Mouse (Mus musculus) C2C12 (cell line): ENCODE data around the gene Ppp2r5e. TPM values are rescaled to one million over a fixed set of nuclear protein-coding genes. Genes with fewer than 3 reads are reported as not detected.

Experiments
- H3K27me3 ChIP-seq: one replicate; pipeline ENCODE4 v1.6.1; 2011; ENCODE audit not compliant: control insufficient read depth, insufficient read depth, insufficient read length
- H3K36me3 ChIP-seq: one replicate; pipeline ENCODE4 v1.6.1; 2011; ENCODE audit not compliant: control insufficient read depth, insufficient read depth
- H3K4me3 ChIP-seq: one replicate; pipeline ENCODE4 v1.5.1; 2011; ENCODE audit warnings: mild to moderate bottlenecking, control low read depth; ENCODE audit not compliant: poor library complexity, insufficient read depth, severe bottlenecking
- H3K79me2 ChIP-seq: one replicate; pipeline ENCODE4 v1.6.1; 2011; ENCODE audit not compliant: control insufficient read depth, insufficient read depth
- H3K79me3 ChIP-seq: one replicate; pipeline ENCODE4 v1.6.1; 2011; ENCODE audit warnings: low read depth, control low read depth
- H3ac ChIP-seq: one replicate; pipeline ENCODE3; 2011; ENCODE audit warnings: low read depth; ENCODE audit not compliant: control insufficient read depth, insufficient read length
- CEBPB ChIP-seq: IDR thresholded peaks from one replicate; pipeline ENCODE4 v1.6.1; 2011; ENCODE audit warnings: low read depth, mild to moderate bottlenecking, control low read depth, moderate library complexity
- CTCF ChIP-seq: IDR thresholded peaks from one replicate; pipeline ENCODE4 v1.5.1; 2011; ENCODE audit not compliant: control insufficient read depth, insufficient read depth, insufficient read length
- FOSL1 ChIP-seq: IDR thresholded peaks from one replicate; pipeline ENCODE4 v1.8.0; 2011; ENCODE audit warnings: mild to moderate bottlenecking, low read length; ENCODE audit not compliant: poor library complexity, insufficient read depth, severe bottlenecking
- MAX ChIP-seq: IDR thresholded peaks from one replicate; pipeline ENCODE4 v1.6.1; 2011; ENCODE audit warnings: mild to moderate bottlenecking, control low read depth
- MYOD1 ChIP-seq: IDR thresholded peaks from one replicate; pipeline ENCODE4 v1.6.1; 2011; ENCODE audit warnings: low read depth; ENCODE audit not compliant: control insufficient read depth, insufficient read length
- MYOG ChIP-seq: IDR thresholded peaks from one replicate; pipeline ENCODE4 v1.6.1; 2011; ENCODE audit not compliant: control insufficient read depth, insufficient read length; ENCODE audit errors: extremely low read depth
- USF1 ChIP-seq: IDR thresholded peaks from one replicate; pipeline ENCODE4 v1.6.1; 2011; ENCODE audit warnings: low read depth, mild to moderate bottlenecking, control low read depth, moderate library complexity
- polyA plus RNA-seq: library from polyadenylated mRNA; unstranded; fragments of >200 nt; fragmentation: generic; extraction: Trizol; gene quantifications from one replicate; pipeline ENCODE4 v1.2.1, GENCODE M21; 2012; ENCODE audit warnings: missing spikeins

Ppp2r5e gene
- polyA plus RNA-seq, 1 experiment: 11.9 TPM

GRCm38 (mm10) chr12:75572271-75572670 lies 23.8 kb downstream of the Ppp2r5e start:
- Histone ChIP-seq H3ac (no peak overlapping the region), H3K79me2 (peaks cover 98% of the 10 kb centered on the region), H3K79me3 (peaks cover 72% of the 10 kb centered on the region), H3K27me3 (no peaks in the 10 kb centered on the region), H3K36me3 (no peaks in the 10 kb centered on the region), H3K4me3 (no peak overlapping the region)
- TF ChIP-seq USF1: no peak
- TF ChIP-seq MYOG: no peak
- no peak for TF ChIP-seq CTCF
- TF ChIP-seq MAX: no peak
- no peak for TF ChIP-seq FOSL1

DNA sequence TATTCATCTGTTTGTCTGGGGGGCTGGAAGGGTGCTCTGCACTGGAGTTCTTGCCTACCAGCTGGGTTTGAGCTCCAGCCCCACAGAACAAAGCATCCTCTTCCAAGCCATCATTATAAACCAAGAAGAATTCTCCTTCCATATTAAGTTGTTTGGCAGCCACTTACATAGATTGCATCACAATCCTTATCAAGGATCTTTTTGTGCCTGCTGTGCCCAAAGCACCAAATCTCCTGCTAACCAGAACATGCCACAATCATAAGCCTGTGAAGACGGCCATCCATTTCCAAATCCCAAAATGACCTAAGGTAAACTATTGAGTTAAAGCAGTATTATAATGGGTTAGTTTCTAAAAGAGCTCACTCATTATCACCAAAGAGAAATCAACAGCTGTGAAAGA lies 25.9 kb downstream of the Ppp2r5e start:
- Histone ChIP-seq H3K27me3 (no peaks in the 10 kb centered on the region), H3K79me3 (peaks cover 83% of the 10 kb centered on the region), H3K36me3 (no peaks in the 10 kb centered on the region), H3K79me2 (peaks cover 99% of the 10 kb centered on the region), H3K4me3 (no peak overlapping the region), H3ac (no peak overlapping the region)
- TF ChIP-seq CEBPB (no peak), FOSL1 (no peak), USF1 (no peak), MYOG (no peak), MYOD1 (no peak), CTCF (no peak), MAX (no peak)

- no peak overlapping the region for H3K4me3 ChIP-seq
- H3K27me3 ChIP-seq: no peaks in the 10 kb centered on the region
- peaks cover 94% of the 10 kb centered on the region for H3K79me3 ChIP-seq
- peaks cover 100% of the 10 kb centered on the region for H3K79me2 ChIP-seq
- no peak overlapping the region for H3ac ChIP-seq
- TF ChIP-seq FOSL1: no peak
- TF ChIP-seq MAX: no peak
- no peak for TF ChIP-seq MYOD1
- TF ChIP-seq MYOG: no peak
- no peak for TF ChIP-seq CEBPB
- no peak for TF ChIP-seq CTCF
- TF ChIP-seq USF1: no peak
- no peaks in the 10 kb centered on the region for H3K36me3 ChIP-seq
Observed at GRCm38 (mm10) chr12:75567745-75568144, 28.3 kb downstream of the Ppp2r5e start.

GRCm38 (mm10) chr12:75565756-75566155 lies 30.3 kb downstream of the Ppp2r5e start:
- Histone ChIP-seq H3K36me3 (peaks cover 6% of the 10 kb centered on the region), H3K27me3 (no peaks in the 10 kb centered on the region), H3ac (no peak overlapping the region), H3K4me3 (no peak overlapping the region), H3K79me3 (peaks cover 94% of the 10 kb centered on the region), H3K79me2 (peaks cover 100% of the 10 kb centered on the region)
- TF ChIP-seq USF1 (no peak), MYOD1 (no peak), CTCF (no peak), FOSL1 (no peak), CEBPB (no peak), MAX (no peak), MYOG (no peak)

GRCm38 (mm10) chr12:75564498-75564897 lies 31.5 kb downstream of the Ppp2r5e start:
- peaks cover 91% of the 10 kb centered on the region for H3K79me3 ChIP-seq
- peaks cover 6% of the 10 kb centered on the region for H3K36me3 ChIP-seq
- H3ac ChIP-seq: no peak overlapping the region
- H3K4me3 ChIP-seq: no peak overlapping the region
- peaks cover 99% of the 10 kb centered on the region for H3K79me2 ChIP-seq
- TF ChIP-seq CTCF: no peak
- TF ChIP-seq MYOG: no peak
- no peak for TF ChIP-seq USF1
- TF ChIP-seq CEBPB: no peak
- no peak for TF ChIP-seq MYOD1
- TF ChIP-seq FOSL1: no peak
- H3K27me3 ChIP-seq: no peaks in the 10 kb centered on the region

DNA sequence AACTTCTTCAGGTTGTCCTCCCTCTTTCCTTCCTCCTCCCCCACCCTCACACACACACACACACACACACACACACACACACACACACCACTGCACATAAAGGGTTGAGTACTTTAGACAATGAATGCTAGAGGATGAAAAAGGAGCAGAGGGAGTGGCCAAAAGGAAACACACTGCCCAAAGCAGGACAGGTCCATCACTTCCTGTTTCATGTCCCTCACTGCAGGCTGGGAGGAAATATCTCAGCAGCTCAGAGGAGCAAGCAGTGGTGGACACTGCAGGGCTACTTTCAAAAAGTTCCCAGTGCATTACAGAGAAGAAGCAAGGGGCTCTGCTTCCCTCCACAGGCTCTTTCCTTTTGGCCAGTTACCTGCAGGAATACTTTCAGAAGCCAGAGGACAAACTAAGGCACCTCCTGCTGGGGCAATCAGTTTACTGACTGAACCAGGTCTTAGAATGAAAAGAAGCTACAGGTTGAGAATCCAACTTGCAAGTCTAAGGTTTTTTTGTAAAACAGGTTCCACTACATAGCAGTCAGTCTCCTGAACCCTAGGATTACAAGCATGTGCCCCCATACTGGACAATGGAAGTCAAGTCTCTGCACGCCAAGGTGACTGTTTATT lies 32.9 kb downstream of the Ppp2r5e start:
- no peak overlapping the region for H3ac ChIP-seq
- peaks cover 99% of the 10 kb centered on the region for H3K79me2 ChIP-seq
- peaks cover 88% of the 10 kb centered on the region for H3K79me3 ChIP-seq
- H3K36me3 ChIP-seq: peaks cover 6% of the 10 kb centered on the region
- TF ChIP-seq CEBPB (no peak), CTCF (no peak), USF1 (no peak), MYOG (no peak), FOSL1 (no peak), MAX (no peak), MYOD1 (no peak)
- no peaks in the 10 kb centered on the region for H3K27me3 ChIP-seq
- no peak overlapping the region for H3K4me3 ChIP-seq
